Mouse (Mus musculus): ENCODE measurements around the gene Palm2. TPM values are rescaled to one million over a fixed set of nuclear protein-coding genes. Genes with fewer than 3 reads are reported as not detected.

Palm2 gene
- polyA plus RNA-seq, 1 experiment from 2014 or later = 20.2 TPM

DNA sequence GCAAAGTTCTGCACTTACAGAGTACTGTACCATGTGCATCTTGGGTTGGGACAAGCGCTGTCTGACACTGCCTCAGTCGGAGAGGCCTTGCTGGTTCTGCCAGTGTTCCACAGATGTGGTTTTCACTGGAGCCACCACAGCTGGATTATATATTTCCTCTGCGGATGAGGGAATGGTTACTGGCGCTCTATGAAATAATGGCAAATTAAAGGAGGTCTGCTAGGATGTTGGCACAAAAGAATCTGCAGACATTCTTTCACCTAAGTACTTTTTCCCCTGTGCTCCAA is 135.0 kb downstream of the Palm2 start:
- no peaks in the 10 kb centered on the region for H3K36me3 ChIP-seq
- no peaks in the 10 kb centered on the region for H3K9me3 ChIP-seq (replicated peaks)
- H3K27ac ChIP-seq = peak overlapping the region; percentile 98
- H3K4me2 ChIP-seq = peak overlapping the region; percentile 77
- WGBS = 39% methylated on average over 4 of the region's 4 CpGs
- peak overlapping the region; percentile 79 for H3K9ac ChIP-seq
- H3K4me1 ChIP-seq (replicated peaks) = peaks cover 65% of the 10 kb centered on the region
- H3K27me3 ChIP-seq = no peaks in the 10 kb centered on the region
- no peak for ATAC-seq (replicated peaks; ENCODE audit: insufficient number of reproducible peaks, insufficient read depth, low FRiP score, low read depth)
- H3K4me3 ChIP-seq = peak overlapping the region; percentile 73

DNA sequence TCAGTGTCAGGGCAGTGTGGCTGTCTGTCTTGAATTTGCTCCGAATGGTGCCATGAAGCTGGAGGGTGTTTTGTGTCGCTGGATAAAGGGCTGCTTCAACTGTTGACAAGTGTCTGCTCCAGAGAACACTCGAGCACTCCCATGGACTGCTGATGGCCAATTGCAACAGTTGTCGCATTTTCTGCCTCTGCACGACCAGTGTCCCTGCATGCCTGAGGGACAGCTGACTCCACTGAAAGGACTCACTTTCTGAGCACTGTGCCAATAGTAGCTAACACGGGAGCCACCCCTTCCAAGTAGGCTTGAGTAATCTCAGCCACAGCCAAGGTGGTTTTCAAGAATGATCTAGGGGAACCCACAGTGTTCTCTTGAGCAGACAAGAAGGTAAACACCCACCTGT is 135.7 kb downstream of the Palm2 start:
- peak overlapping the region; percentile 73 for H3K4me3 ChIP-seq
- H3K4me2 ChIP-seq = peak overlapping the region; percentile 77
- WGBS = 22% methylated on average over 6 of the region's 6 CpGs
- no peaks in the 10 kb centered on the region for H3K9me3 ChIP-seq (replicated peaks)
- peak overlapping the region; percentile 79 for H3K9ac ChIP-seq
- peak overlapping the region; percentile 98 for H3K27ac ChIP-seq
- peak; percentile 57 for ATAC-seq (replicated peaks; ENCODE audit: insufficient number of reproducible peaks, insufficient read depth, low FRiP score, low read depth)
- no peaks in the 10 kb centered on the region for H3K36me3 ChIP-seq
- H3K27me3 ChIP-seq = no peaks in the 10 kb centered on the region
- peaks cover 65% of the 10 kb centered on the region for H3K4me1 ChIP-seq (replicated peaks)

DNA sequence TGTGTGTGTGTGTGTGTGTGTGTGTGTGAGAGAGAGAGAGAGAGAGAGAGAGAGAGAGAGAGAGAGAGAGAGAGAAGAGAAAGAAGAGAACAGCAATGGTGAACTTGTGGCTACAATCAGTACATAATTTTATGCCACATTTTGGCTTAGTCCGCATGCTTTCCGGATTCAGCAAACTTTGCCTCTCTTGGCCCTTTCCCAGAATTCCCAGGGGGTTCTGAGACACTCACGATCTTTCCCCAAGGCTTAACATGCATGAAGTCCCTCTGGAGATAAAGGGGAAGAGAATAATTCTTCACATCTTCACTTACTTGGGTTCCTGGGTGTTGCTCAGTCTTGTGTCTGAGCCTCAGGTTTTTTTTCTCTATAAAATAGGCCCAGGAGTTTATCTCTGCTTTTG is 136.2 kb downstream of the Palm2 start:
- H3K27me3 ChIP-seq = no peaks in the 10 kb centered on the region
- H3K4me1 ChIP-seq (replicated peaks) = peaks cover 67% of the 10 kb centered on the region
- WGBS = 28% methylated on average over 3 of the region's 3 CpGs
- peak overlapping the region; percentile 73 for H3K4me3 ChIP-seq
- peak overlapping the region; percentile 98 for H3K27ac ChIP-seq
- peak overlapping the region; percentile 77 for H3K4me2 ChIP-seq
- ATAC-seq (replicated peaks; ENCODE audit: insufficient number of reproducible peaks, insufficient read depth, low FRiP score, low read depth) = no peak
- peak overlapping the region; percentile 79 for H3K9ac ChIP-seq
- H3K9me3 ChIP-seq (replicated peaks) = no peaks in the 10 kb centered on the region
- H3K36me3 ChIP-seq = no peaks in the 10 kb centered on the region

DNA sequence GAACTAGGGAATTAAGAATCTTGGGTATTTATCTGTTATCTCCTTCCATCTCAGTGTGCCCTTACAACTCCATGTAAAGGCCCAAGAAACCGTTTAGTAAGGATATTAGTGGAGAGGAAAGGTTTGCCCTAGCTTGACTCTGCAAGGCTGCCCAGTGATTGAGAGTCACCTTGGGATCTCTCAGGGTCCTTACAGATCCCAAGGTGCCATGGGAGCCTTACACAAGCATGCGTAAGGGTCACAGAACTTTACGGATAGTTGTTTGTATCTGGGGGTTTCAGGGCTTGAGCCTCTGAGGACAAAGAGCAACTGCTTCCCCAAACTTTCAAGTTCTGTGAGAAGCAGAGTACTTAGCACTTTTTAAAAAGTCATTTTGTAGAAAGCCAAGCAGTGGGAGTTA is 140.1 kb downstream of the Palm2 start:
- Histone ChIP-seq H3K27ac (peak overlapping the region; percentile 77), H3K4me3 (no peak overlapping the region), H3K27me3 (no peaks in the 10 kb centered on the region), H3K4me2 (peak overlapping the region; percentile 16; the same call in 1 of the 2 replicates), H3K4me1 (replicated peaks) (peaks cover 80% of the 10 kb centered on the region), H3K9me3 (replicated peaks) (no peaks in the 10 kb centered on the region), H3K36me3 (no peaks in the 10 kb centered on the region), H3K9ac (no peak overlapping the region)
- no peak for ATAC-seq (replicated peaks; ENCODE audit: insufficient number of reproducible peaks, insufficient read depth, low FRiP score, low read depth)
- WGBS = 67% methylated on average over 3 of the region's 3 CpGs

DNA sequence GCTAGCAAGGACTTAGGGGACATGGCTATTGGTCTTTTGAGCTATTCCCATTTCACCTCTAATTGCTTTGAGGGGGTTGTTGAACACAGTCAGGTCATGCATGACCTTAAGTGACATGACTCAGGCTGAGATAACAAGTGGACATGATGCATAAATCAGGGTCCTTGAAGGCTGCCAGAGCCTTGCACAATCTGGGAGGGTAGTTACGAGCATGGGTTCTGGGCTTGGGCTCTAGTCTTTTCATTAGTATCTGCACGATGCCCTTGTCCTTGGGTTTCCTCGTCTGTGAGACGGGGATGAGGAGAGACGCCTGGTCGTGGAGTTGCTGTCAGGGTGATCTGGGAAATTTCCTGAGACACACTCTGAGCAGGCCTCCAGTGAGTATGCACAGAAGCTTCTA is 140.6 kb downstream of the Palm2 start:
- WGBS = 27% methylated on average over 6 of the region's 6 CpGs

DNA sequence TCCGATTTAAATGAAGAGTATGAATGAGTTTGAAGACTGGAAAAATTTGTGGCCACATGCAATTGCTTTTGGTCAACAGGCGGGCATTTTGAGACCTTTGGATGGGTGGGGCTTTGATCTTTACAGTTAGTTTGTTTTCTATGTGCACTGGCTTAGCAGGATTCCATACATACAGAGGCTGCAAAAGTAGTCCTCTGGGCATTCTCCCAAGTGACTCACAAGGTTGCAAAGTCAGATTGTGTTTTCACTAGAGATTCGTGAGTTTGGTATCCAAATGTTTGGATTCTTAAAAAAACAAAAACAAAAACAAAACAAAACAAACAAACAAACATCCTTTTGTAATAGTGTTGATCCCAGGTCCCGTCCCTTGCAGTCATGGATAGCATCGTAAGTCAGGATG is 141.6 kb downstream of the Palm2 start:
- H3K4me1 ChIP-seq (replicated peaks) = peaks cover 80% of the 10 kb centered on the region
- H3K9me3 ChIP-seq (replicated peaks) = no peaks in the 10 kb centered on the region
- no peaks in the 10 kb centered on the region for H3K27me3 ChIP-seq
- H3K9ac ChIP-seq = no peak overlapping the region
- no peak overlapping the region for H3K4me3 ChIP-seq
- ATAC-seq (replicated peaks; ENCODE audit: insufficient number of reproducible peaks, insufficient read depth, low FRiP score, low read depth) = no peak
- WGBS = 52% methylated on average over 5 of the region's 5 CpGs
- H3K27ac ChIP-seq = peak overlapping the region; percentile 77
- no peaks in the 10 kb centered on the region for H3K36me3 ChIP-seq
- 0 out of 2 replicates have a peak overlapping the region, but pooled peaks have one; percentile 16 for H3K4me2 ChIP-seq

More for the DNA sequence above, 140.6 kb downstream of the Palm2 start:
- peak overlapping the region; percentile 16; the same call in 1 of the 2 replicates for H3K4me2 ChIP-seq
- H3K27me3 ChIP-seq = no peaks in the 10 kb centered on the region
- no peaks in the 10 kb centered on the region for H3K9me3 ChIP-seq (replicated peaks)
- ATAC-seq (replicated peaks; ENCODE audit: insufficient number of reproducible peaks, insufficient read depth, low FRiP score, low read depth) = no peak
- no peak overlapping the region for H3K4me3 ChIP-seq
- H3K27ac ChIP-seq = peak overlapping the region; percentile 77
- H3K4me1 ChIP-seq (replicated peaks) = peaks cover 83% of the 10 kb centered on the region
- H3K36me3 ChIP-seq = no peaks in the 10 kb centered on the region
- no peak overlapping the region for H3K9ac ChIP-seq

DNA sequence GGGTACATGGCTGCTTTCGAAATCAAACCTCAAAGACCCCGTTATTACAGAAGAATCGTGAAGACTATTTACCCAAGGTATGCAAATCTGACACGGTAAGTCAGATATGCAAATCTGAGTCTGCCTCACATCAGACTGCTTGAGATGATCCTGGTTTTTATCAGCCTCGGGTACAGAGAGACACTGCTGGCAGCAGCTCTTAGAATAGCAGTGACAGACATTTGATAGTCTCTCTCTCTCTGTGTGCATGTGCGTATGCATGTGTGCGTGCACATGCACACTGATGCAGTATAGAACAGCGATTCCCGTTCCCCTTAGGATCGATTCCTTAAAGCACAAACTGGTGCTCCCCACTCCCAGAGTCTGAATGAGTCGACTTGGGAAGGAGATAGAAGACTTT is 142.0 kb downstream of the Palm2 start:
- H3K9me3 ChIP-seq (replicated peaks) = no peaks in the 10 kb centered on the region
- no peak overlapping the region for H3K4me3 ChIP-seq
- 44% methylated on average over 11 of the region's 11 CpGs for WGBS
- no peaks in the 10 kb centered on the region for H3K27me3 ChIP-seq
- no peak overlapping the region for H3K4me2 ChIP-seq
- H3K36me3 ChIP-seq = no peaks in the 10 kb centered on the region
- H3K4me1 ChIP-seq (replicated peaks) = peaks cover 76% of the 10 kb centered on the region
- no peak overlapping the region for H3K9ac ChIP-seq
- no peak for ATAC-seq (replicated peaks; ENCODE audit: insufficient number of reproducible peaks, insufficient read depth, low FRiP score, low read depth)
- peak overlapping the region; percentile 77; the same call in 1 of the 2 replicates for H3K27ac ChIP-seq

DNA sequence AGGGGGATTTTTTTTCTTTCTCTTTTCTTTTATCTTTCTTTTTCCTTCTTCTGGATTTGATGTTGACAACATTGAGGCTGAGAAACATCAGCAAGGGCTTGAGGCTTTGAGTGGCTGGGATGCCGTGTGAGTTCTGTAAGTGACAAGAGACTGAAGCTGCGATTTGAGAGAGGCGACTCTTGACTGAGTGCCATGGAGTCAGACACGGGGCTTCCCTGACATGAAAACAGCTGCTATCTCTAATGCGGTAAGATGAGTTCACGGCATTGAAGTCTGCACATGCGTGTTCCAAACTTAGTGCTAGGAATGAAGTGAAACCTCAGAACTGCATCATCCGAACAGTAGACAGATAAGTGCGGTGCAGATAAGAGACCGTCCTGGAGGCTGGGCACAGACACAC is 145.6 kb downstream of the Palm2 start:
- Histone ChIP-seq H3K4me3 (no peak overlapping the region), H3K9me3 (replicated peaks) (no peaks in the 10 kb centered on the region), H3K36me3 (no peaks in the 10 kb centered on the region), H3K9ac (no peak overlapping the region), H3K4me2 (peak overlapping the region; percentile 29), H3K27ac (peak overlapping the region; percentile 51), H3K4me1 (replicated peaks) (peaks cover 55% of the 10 kb centered on the region), H3K27me3 (no peaks in the 10 kb centered on the region)
- ATAC-seq (replicated peaks; ENCODE audit: insufficient number of reproducible peaks, insufficient read depth, low FRiP score, low read depth) = no peak
- WGBS = 33% methylated on average over 10 of the region's 10 CpGs

DNA sequence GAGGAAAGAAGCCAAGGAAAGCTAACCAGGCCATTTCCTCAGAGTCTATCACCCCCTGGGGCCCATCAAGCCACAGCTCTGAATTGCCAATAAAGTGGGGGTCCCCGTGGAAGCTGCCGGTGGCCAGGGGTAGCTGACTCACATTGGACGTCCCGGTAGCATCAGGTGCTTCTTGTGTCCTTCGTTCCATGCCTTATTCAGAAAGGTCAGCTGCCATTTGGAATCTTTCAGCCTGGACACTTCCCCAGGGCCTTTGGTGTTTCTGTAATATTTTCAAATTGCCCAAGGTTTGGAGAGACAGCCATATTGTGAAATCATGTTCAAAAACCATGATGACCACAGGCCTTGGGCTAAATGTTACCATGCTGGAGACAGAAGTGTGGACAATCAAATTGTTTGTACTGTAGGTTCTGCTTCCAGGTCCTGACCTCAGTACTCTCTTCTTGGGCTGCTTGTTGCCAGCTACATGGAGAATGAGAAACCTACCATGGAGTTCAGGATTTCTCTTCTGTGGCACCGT is 151.3 kb downstream of the Palm2 start:
- Histone ChIP-seq H3K4me3 (no peak overlapping the region), H3K9ac (no peak overlapping the region), H3K27me3 (no peaks in the 10 kb centered on the region), H3K27ac (peak overlapping the region; percentile 83; the same call in 1 of the 2 replicates), H3K4me1 (replicated peaks) (peaks cover 63% of the 10 kb centered on the region), H3K36me3 (no peaks in the 10 kb centered on the region), H3K4me2 (no peak overlapping the region), H3K9me3 (replicated peaks) (no peaks in the 10 kb centered on the region)
- ATAC-seq (replicated peaks; ENCODE audit: insufficient number of reproducible peaks, insufficient read depth, low FRiP score, low read depth) = no peak
- WGBS = 72% methylated on average over 6 of the region's 6 CpGs

DNA sequence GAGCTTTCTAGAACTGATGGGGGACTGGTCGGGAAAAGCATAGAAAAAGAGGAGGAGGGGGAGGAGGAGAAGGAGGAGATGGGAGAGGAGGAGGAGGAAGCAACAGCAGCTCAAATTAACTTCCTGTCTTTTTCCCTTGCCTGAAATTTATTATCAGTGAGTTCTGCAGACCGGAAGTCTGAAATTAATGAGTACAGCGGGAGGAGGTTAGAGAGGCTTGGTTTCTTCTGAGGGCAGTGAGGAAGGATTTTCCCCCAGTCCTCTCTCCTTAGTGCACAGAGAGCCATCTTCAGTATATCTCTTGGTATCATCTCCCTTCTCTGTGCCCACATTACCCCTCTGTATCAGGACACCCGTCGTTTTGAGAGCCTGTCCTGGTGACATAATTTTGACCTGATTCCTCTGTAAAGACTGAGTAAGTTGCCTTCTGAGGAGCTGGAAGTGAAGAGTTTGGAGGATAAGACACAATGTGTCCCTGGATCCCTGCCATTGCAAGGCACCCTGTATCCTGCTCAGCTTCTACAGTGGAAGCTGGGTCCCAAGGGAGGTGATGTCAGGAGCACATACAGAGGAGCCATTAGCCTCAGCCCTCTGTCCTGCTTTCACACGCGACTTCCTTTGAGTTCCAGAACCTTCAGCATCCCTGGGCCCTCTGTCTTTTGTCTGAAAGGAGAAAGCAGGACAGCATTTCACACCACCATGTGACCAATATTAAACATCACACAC is 153.0 kb downstream of the Palm2 start:
- H3K27ac ChIP-seq = peak overlapping the region; percentile 83
- H3K4me2 ChIP-seq = peak overlapping the region; percentile 4; the same call in 1 of the 2 replicates
- H3K9me3 ChIP-seq (replicated peaks) = no peaks in the 10 kb centered on the region
- WGBS = 33% methylated on average over 7 of the region's 7 CpGs
- no peak for ATAC-seq (replicated peaks; ENCODE audit: insufficient number of reproducible peaks, insufficient read depth, low FRiP score, low read depth)
- H3K9ac ChIP-seq = peak overlapping the region; percentile 27; the same call in 1 of the 2 replicates
- H3K27me3 ChIP-seq = no peaks in the 10 kb centered on the region
- no peak overlapping the region for H3K4me3 ChIP-seq
- H3K36me3 ChIP-seq = no peaks in the 10 kb centered on the region
- H3K4me1 ChIP-seq (replicated peaks) = peaks cover 72% of the 10 kb centered on the region

DNA sequence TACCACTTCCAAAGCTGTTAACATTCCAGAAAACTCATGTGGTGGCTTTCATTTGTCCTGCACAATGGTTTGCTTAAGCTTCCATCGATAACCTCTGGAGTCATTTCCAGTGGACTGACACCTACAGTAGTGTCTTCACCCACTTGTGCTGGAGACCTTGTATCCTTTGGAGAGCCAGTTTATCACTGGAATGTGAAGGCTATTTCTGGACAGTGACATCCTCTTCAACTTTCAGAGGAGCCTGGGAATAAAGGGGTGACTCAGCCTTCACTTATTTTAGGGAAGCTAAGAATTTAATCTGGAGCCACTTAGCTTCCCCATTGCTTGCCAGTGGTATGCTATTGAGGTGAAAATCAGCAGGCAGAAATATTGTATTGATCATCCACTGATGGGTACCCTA is 154.3 kb downstream of the Palm2 start:
- WGBS = 45% methylated on average over 1 of the region's 1 CpGs
- H3K4me1 ChIP-seq (replicated peaks) = peaks cover 83% of the 10 kb centered on the region
- H3K9me3 ChIP-seq (replicated peaks) = no peaks in the 10 kb centered on the region
- H3K27me3 ChIP-seq = no peaks in the 10 kb centered on the region
- no peak overlapping the region for H3K4me2 ChIP-seq
- no peak overlapping the region for H3K9ac ChIP-seq
- H3K27ac ChIP-seq = peak overlapping the region; percentile 83
- H3K4me3 ChIP-seq = no peak overlapping the region
- ATAC-seq (replicated peaks; ENCODE audit: insufficient number of reproducible peaks, insufficient read depth, low FRiP score, low read depth) = peak; percentile 56; the same call in 1 of the 2 replicates
- no peaks in the 10 kb centered on the region for H3K36me3 ChIP-seq

DNA sequence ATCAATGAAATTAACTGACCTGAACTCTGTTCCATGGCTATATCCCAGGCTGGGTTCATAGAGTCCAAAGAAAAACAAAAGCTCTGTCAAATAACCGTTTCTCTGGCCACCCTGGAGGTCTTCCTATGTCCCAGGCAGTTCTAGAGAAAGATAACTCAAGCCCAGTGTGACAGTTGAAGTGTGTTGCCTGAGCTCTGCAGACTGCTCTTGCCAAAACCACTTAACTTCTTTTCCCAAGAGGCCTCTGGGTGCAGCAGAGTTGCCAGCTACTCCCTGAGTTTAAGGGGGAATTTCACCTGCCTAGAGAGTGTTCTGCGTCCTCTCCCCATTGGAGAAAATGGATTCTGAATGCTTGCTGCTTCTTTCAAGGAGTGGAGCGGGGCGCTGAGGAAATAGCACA is 158.7 kb downstream of the Palm2 start:
- Histone ChIP-seq H3K4me2 (peak overlapping the region; percentile 31; the same call in 1 of the 2 replicates), H3K27ac (peak overlapping the region; percentile 78)
- peak; percentile 56; the same call in 1 of the 2 replicates for ATAC-seq (replicated peaks; ENCODE audit: insufficient number of reproducible peaks, insufficient read depth, low FRiP score, low read depth)

More for the DNA sequence above, 158.7 kb downstream of the Palm2 start:
- WGBS = 61% methylated on average over 4 of the region's 4 CpGs
- H3K36me3 ChIP-seq = no peaks in the 10 kb centered on the region
- no peak overlapping the region for H3K9ac ChIP-seq
- H3K4me1 ChIP-seq (replicated peaks) = peaks cover 72% of the 10 kb centered on the region
- no peak overlapping the region for H3K4me3 ChIP-seq
- no peaks in the 10 kb centered on the region for H3K27me3 ChIP-seq
- no peaks in the 10 kb centered on the region for H3K9me3 ChIP-seq (replicated peaks)
